Mouse (Mus musculus): ENCODE measurements around the gene Coa4. TPM values are rescaled to one million over a fixed set of nuclear protein-coding genes. Genes with fewer than 3 reads are reported as not detected.

Gene Coa4
- polyA plus RNA-seq, 1 experiment: not detected

- Histone ChIP-seq H3K27ac (ENCODE audit: insufficient read depth, low read depth, low read length) (no peak overlapping the region), H3K4me1 (ENCODE audit: control insufficient read depth, insufficient read depth, low read length) (no peaks in the 10 kb centered on the region), H3K4me3 (ENCODE audit: insufficient read depth, low read depth, low read length) (no peak overlapping the region)
- TF ChIP-seq POLR2A (IDR thresholded peaks at IDR 0.05; ENCODE audit: insufficient read depth, low read depth, low read length) (no peak), CTCF (IDR thresholded peaks at IDR 0.05; ENCODE audit: insufficient read depth, low read depth, low read length) (no peak)
- WGBS: 81% methylated on average over 3 of the region's 3 CpGs
These were observed 14.6 kb upstream of the Coa4 start for GRCm38 (mm10) chr7:100522222-100522621.

DNA sequence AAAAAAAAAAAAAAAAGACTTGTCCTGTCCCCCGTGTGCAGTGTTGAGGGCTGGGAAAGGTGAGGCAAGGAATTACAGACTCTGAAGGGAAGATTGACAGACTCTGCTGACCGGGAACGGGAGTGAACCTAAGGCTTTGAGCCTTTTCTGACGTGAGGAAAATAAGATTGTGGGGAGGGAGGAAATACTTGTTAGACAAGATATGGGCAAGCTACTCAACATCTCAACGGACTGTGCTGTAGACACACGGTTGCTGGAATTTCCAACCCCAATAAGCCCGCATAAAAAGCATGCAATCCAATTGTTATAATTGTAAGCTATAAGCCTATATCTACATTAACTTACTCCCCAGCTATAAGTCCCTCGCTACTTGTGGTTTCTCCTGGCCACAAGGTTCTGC lies 12.2 kb upstream of the Coa4 start:
- WGBS: 78% methylated on average over 8 of the region's 8 CpGs
- H3K4me1 ChIP-seq (ENCODE audit: control insufficient read depth, insufficient read depth, low read length): no peaks in the 10 kb centered on the region
- no peak overlapping the region for H3K4me3 ChIP-seq (ENCODE audit: insufficient read depth, low read depth, low read length)
- TF ChIP-seq CTCF (IDR thresholded peaks at IDR 0.05; ENCODE audit: insufficient read depth, low read depth, low read length) (no peak), POLR2A (IDR thresholded peaks at IDR 0.05; ENCODE audit: insufficient read depth, low read depth, low read length) (no peak)
- H3K27ac ChIP-seq (ENCODE audit: insufficient read depth, low read depth, low read length): no peak overlapping the region

DNA sequence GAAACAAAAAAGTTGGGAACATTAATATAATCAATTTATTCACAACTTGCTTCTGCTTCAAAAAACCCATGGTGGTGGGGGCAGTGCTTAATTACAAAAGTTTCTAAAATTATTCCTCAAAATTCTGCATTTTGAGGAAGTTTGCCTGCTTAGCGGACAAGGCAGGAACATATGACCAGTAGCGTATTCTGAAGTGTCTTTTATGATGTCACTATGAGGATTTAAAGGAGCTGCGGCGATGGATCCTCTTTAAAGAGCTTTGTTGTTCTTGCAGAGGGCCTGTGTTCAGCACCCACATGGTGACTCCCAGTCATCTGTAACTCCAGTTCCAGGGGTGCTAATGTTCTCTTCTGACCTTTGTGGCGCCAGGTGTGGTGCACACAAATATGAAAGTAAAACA lies 6.1 kb upstream of the Coa4 start:
- TF ChIP-seq POLR2A (IDR thresholded peaks at IDR 0.05; ENCODE audit: insufficient read depth, low read depth, low read length) (no peak), CTCF (IDR thresholded peaks at IDR 0.05; ENCODE audit: insufficient read depth, low read depth, low read length) (no peak)
- no peak overlapping the region for H3K27ac ChIP-seq (ENCODE audit: insufficient read depth, low read depth, low read length)
- no peak overlapping the region for H3K4me3 ChIP-seq (ENCODE audit: insufficient read depth, low read depth, low read length)
- 96% methylated on average over 5 of the region's 5 CpGs for WGBS
- H3K4me1 ChIP-seq (ENCODE audit: control insufficient read depth, insufficient read depth, low read length): no peaks in the 10 kb centered on the region

DNA sequence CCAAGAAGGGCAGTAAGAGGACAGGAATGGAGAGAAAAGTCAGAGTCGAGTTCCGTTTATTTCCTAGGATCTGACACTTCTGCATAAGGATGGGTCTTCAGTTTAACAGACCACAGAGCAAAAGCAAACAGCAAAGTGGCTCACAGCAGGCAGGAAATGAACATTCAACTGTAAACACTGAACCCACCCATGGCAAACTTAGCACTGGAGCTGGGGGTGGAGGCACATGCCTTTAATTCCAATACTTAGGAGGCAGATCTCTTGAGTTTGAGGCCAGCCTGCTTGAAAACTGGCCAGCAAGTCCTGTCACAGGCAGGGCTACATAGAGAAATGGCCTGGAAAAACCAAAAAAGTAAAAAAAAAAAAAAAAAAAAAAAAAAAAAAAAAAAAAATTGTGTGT lies 3.4 kb upstream of the Coa4 start:
- no peak overlapping the region for H3K4me3 ChIP-seq (ENCODE audit: insufficient read depth, low read depth, low read length)
- WGBS: 77% methylated on average over 2 of the region's 2 CpGs
- no peak for TF ChIP-seq POLR2A (IDR thresholded peaks at IDR 0.05; ENCODE audit: insufficient read depth, low read depth, low read length)
- TF ChIP-seq CTCF (IDR thresholded peaks at IDR 0.05; ENCODE audit: insufficient read depth, low read depth, low read length): no peak
- H3K27ac ChIP-seq (ENCODE audit: insufficient read depth, low read depth, low read length): no peak overlapping the region
- no peaks in the 10 kb centered on the region for H3K4me1 ChIP-seq (ENCODE audit: control insufficient read depth, insufficient read depth, low read length)

DNA sequence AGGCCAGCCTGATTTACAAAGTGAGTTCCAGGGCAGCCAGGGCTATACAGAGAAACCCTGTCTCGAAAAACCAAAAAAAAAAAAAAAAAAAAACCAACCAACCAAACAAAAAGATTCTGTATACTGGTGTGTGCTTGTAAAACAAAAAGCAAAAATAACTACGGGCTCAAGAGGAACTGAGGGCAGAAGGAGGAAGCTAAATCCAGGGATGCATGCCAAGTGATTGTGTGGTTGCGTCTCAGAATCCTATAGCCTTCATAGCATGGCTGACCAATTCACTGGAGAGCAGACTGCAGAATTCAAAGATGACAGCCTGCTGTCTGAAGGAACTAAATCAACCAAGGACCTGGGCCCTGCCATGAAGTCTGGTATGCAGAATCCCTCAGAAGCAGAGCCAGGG lies 2.7 kb upstream of the Coa4 start:
- Histone ChIP-seq H3K4me3 (ENCODE audit: insufficient read depth, low read depth, low read length) (no peak overlapping the region), H3K27ac (ENCODE audit: insufficient read depth, low read depth, low read length) (no peak overlapping the region), H3K4me1 (ENCODE audit: control insufficient read depth, insufficient read depth, low read length) (no peaks in the 10 kb centered on the region)
- TF ChIP-seq POLR2A (IDR thresholded peaks at IDR 0.05; ENCODE audit: insufficient read depth, low read depth, low read length) (no peak), CTCF (IDR thresholded peaks at IDR 0.05; ENCODE audit: insufficient read depth, low read depth, low read length) (no peak)
- WGBS: 74% methylated on average over 3 of the region's 3 CpGs

- H3K4me3 ChIP-seq (ENCODE audit: insufficient read depth, low read depth, low read length): no peak overlapping the region
- no peak overlapping the region for H3K27ac ChIP-seq (ENCODE audit: insufficient read depth, low read depth, low read length)
- H3K4me1 ChIP-seq (ENCODE audit: control insufficient read depth, insufficient read depth, low read length): no peaks in the 10 kb centered on the region
- 82% methylated on average over 2 of the region's 2 CpGs for WGBS
- TF ChIP-seq POLR2A (IDR thresholded peaks at IDR 0.05; ENCODE audit: insufficient read depth, low read depth, low read length) (no peak), CTCF (IDR thresholded peaks at IDR 0.05; ENCODE audit: insufficient read depth, low read depth, low read length) (no peak)
These were observed 1.0 kb upstream of the Coa4 start for GRCm38 (mm10) chr7:100535831-100536230.

DNA sequence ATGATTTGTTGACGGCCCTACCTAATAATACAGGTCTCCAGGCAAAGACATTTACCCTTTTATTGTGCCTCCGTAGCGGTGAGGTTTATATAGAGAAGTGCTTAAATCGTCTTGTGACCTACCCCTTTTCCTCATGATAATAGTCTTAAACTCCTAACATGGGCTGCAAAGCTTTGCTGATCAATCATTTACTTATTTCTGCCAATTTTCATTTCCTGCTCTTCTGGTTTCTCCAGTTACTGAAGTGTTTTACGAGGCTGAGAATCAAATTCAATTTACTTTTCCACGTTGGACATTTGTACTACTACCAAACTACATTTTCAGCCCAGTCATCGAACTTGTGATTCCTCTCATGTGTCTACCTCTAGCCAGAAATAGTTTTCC lies 640 bp downstream of the Coa4 start:
- TF ChIP-seq CTCF (IDR thresholded peaks at IDR 0.05; ENCODE audit: insufficient read depth, low read depth, low read length): no peak
- no peak for TF ChIP-seq POLR2A (IDR thresholded peaks at IDR 0.05; ENCODE audit: insufficient read depth, low read depth, low read length)
- Histone ChIP-seq H3K27ac (ENCODE audit: insufficient read depth, low read depth, low read length) (no peak overlapping the region), H3K4me1 (ENCODE audit: control insufficient read depth, insufficient read depth, low read length) (no peaks in the 10 kb centered on the region), H3K4me3 (ENCODE audit: insufficient read depth, low read depth, low read length) (no peak overlapping the region)
- WGBS: 29% methylated on average over 7 of the region's 7 CpGs

DNA sequence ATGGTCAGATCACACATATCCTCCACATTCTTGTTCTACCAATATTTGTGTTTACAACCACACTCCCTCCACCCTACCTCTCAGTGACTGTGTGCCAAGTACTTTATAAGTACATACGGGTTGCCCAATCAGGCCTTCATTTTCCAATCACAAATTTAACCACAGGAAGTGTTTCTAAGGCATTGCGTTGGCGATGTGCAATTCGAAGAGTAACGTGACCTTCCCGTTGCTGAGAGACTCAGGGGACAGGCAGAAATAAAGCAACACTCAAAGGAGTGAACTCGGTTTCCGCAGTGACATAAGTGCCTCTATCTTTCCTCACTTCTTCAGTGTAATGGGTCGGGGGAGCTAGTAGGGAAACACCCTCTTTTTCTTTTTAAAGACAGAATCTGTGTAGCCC lies 2.6 kb downstream of the Coa4 start:
- Histone ChIP-seq H3K27ac (ENCODE audit: insufficient read depth, low read depth, low read length) (no peak overlapping the region), H3K4me1 (ENCODE audit: control insufficient read depth, insufficient read depth, low read length) (no peaks in the 10 kb centered on the region), H3K4me3 (ENCODE audit: insufficient read depth, low read depth, low read length) (no peak overlapping the region)
- no peak for TF ChIP-seq POLR2A (IDR thresholded peaks at IDR 0.05; ENCODE audit: insufficient read depth, low read depth, low read length)
- no peak for TF ChIP-seq CTCF (IDR thresholded peaks at IDR 0.05; ENCODE audit: insufficient read depth, low read depth, low read length)
- 98% methylated on average over 9 of the region's 9 CpGs for WGBS

DNA sequence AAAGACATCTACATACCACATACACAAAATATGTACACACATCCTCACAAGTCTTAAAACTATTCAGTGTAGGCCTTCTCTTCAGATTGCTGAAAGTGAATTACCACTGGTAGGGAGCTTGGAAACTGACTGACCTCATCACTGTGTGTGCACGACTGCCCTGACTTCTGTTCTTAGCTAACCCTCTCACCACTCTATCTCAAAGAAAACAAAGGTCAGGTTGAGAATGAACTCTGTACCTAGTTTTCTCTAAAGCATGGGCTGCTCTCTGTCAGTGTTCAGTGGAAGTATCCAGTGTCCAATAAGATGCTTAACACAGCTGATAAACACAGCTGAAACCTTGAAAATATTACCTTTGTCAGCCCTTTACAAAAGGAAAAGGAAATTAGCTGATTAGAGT lies 7.6 kb downstream of the Coa4 start:
- WGBS: 59% methylated on average over 1 of the region's 1 CpGs

GRCm38 (mm10) chr7:100547631-100548030 lies 10.8 kb downstream of the Coa4 start:
- no peak overlapping the region for H3K4me3 ChIP-seq (ENCODE audit: insufficient read depth, low read depth, low read length)
- no peak overlapping the region for H3K27ac ChIP-seq (ENCODE audit: insufficient read depth, low read depth, low read length)
- no peaks in the 10 kb centered on the region for H3K4me1 ChIP-seq (ENCODE audit: control insufficient read depth, insufficient read depth, low read length)
- WGBS: 89% methylated on average over 4 of the region's 4 CpGs
- TF ChIP-seq CTCF (IDR thresholded peaks at IDR 0.05; ENCODE audit: insufficient read depth, low read depth, low read length) (no peak), POLR2A (IDR thresholded peaks at IDR 0.05; ENCODE audit: insufficient read depth, low read depth, low read length) (no peak)

More for the DNA sequence above, 7.6 kb downstream of the Coa4 start:
- Histone ChIP-seq H3K27ac (ENCODE audit: insufficient read depth, low read depth, low read length) (no peak overlapping the region), H3K4me3 (ENCODE audit: insufficient read depth, low read depth, low read length) (no peak overlapping the region), H3K4me1 (ENCODE audit: control insufficient read depth, insufficient read depth, low read length) (no peaks in the 10 kb centered on the region)
- no peak for TF ChIP-seq CTCF (IDR thresholded peaks at IDR 0.05; ENCODE audit: insufficient read depth, low read depth, low read length)
- TF ChIP-seq POLR2A (IDR thresholded peaks at IDR 0.05; ENCODE audit: insufficient read depth, low read depth, low read length): no peak
